Mouse (Mus musculus): ENCODE data around the gene Armc3. TPM values are rescaled to one million over a fixed set of nuclear protein-coding genes. Genes with fewer than 3 reads are reported as not detected.

Armc3 gene
- total and polyA plus RNA-seq, 3 experiments, result 0.07 to 0.31 TPM; not detected in 1

DNA sequence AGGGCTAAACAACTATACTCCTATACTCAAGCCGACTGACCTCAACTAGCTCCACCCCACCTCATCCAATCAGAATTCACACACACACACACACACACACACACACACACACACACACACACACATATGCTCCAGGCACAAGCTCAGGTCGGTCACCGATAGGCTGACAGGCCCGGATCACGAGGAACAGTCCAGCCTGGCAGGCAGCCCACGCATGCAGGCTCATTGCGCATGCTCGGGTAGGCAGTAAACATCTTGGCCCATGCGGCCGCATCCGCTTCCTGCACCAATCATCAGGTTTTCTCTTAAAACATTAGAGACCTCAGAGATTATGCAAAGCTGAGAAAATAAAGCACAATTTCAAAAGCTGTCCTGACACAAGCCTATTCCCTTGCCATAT lies 50.5 kb downstream of the Armc3 start:
- no peak for DNase-seq (ENCODE audit: low read depth, low spot score)
- no peak overlapping the region for H3K4me3 ChIP-seq (ENCODE audit: control insufficient read depth in 1 of 2, insufficient read depth in 1 of 2, low read depth in 2 of 2, low read length in 2 of 2)
- H3K4me1 ChIP-seq (ENCODE audit: control insufficient read depth in 1 of 2, insufficient read depth in 2 of 2, low read length in 2 of 2), result no peaks in the 10 kb centered on the region
- no peaks in the 10 kb centered on the region for H3K79me2 ChIP-seq (ENCODE audit: control insufficient read depth, insufficient read depth, low read length, poor library complexity)
- H3K36me3 ChIP-seq (ENCODE audit: control insufficient read depth in 1 of 2, insufficient read depth in 2 of 2, low read length in 2 of 2), result no peaks in the 10 kb centered on the region
- TF ChIP-seq MYB (IDR thresholded peaks at IDR 0.05; ENCODE audit: low read depth, low read length), result no peak
- no peak for TF ChIP-seq KAT2A (conservative IDR thresholded peaks at IDR 0.05; ENCODE audit: low read depth, low read length)
- no peak for TF ChIP-seq CHD1 (IDR thresholded peaks at IDR 0.05; ENCODE audit: low read depth, low read length)
- TF ChIP-seq BHLHE40 (IDR thresholded peaks at IDR 0.05; ENCODE audit: borderline replicate concordance, low read depth, low read length), result no peak
- TF ChIP-seq MAX (IDR thresholded peaks at IDR 0.05; ENCODE audit: low read length), result no peak
- TF ChIP-seq GABPA (IDR thresholded peaks at IDR 0.05; ENCODE audit: low read depth, low read length), result no peak
- TF ChIP-seq RCOR1 (IDR thresholded peaks at IDR 0.05; ENCODE audit: low read depth, low read length), result no peak
- TF ChIP-seq JUND (IDR thresholded peaks at IDR 0.05; ENCODE audit: low read depth, low read length), result no peak
- H3K27ac ChIP-seq (ENCODE audit: control insufficient read depth, low read depth, low read length), result no peak overlapping the region
- no peaks in the 10 kb centered on the region for H3K9me3 ChIP-seq (replicated peaks; ENCODE audit: insufficient read depth, low read length)
- no peak overlapping the region for H3K9ac ChIP-seq (ENCODE audit: control insufficient read depth, low read depth, low read length, poor library complexity, severe bottlenecking)
- peaks cover 0 to 2% of the 10 kb centered on the region in 2 experiments; a peak in 2 of 4 replicates for H3K27me3 ChIP-seq (ENCODE audit: control insufficient read depth in 1 of 2, insufficient read depth in 2 of 2, low read length in 2 of 2)

DNA sequence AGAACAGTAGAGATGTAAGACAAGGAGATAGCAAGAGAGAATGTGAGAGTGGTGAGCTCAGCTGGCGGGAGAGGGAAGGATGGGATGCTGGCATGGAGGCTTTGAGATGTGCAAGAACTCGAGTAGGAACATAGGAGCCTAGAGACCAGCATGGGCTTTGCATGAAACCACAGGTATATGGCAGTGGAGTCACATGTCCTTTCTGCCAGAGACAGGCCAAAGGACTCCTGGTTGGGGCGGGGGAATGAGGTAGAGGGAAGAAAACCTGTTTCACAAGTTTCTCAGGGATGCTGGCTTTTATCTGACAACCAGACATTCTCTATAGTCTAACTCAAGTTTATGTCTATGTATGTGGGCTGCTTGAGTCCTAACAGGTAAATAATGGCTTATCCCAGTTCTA lies 55.9 kb downstream of the Armc3 start:
- H3K9ac ChIP-seq (ENCODE audit: control insufficient read depth, low read depth, low read length, poor library complexity, severe bottlenecking), result no peak overlapping the region
- TF ChIP-seq CHD2 (IDR thresholded peaks at IDR 0.05; ENCODE audit: low read length) (no peak), GATA1 (IDR thresholded peaks at IDR 0.05; ENCODE audit: low read depth, low read length) (no peak), TAL1 (IDR thresholded peaks at IDR 0.05; ENCODE audit: low read length) (no peak), MYB (IDR thresholded peaks at IDR 0.05; ENCODE audit: low read depth, low read length) (no peak), ZMIZ1 (IDR thresholded peaks at IDR 0.05; ENCODE audit: low read depth, low read length) (no peak), HCFC1 (IDR thresholded peaks at IDR 0.05; ENCODE audit: low read depth, low read length) (no peak), USF1 (IDR thresholded peaks at IDR 0.05; ENCODE audit: low read depth, low read length) (no peak), TBP (IDR thresholded peaks at IDR 0.05; ENCODE audit: low read depth, low read length) (no peak), E2F4 (IDR thresholded peaks at IDR 0.05; ENCODE audit: borderline replicate concordance, low read depth, low read length) (no peak), ETS1 (IDR thresholded peaks at IDR 0.05; ENCODE audit: low read depth, low read length) (no peak), MEF2A (IDR thresholded peaks at IDR 0.05; ENCODE audit: extremely low read depth, insufficient replicate concordance, low read depth, low read length, poor library complexity, severe bottlenecking) (no peak), JUND (IDR thresholded peaks at IDR 0.05; ENCODE audit: low read depth, low read length) (no peak)
- H3K4me3 ChIP-seq (ENCODE audit: control insufficient read depth in 1 of 2, insufficient read depth in 1 of 2, low read depth in 2 of 2, low read length in 2 of 2), result no peak overlapping the region
- H3K27ac ChIP-seq (ENCODE audit: control insufficient read depth, low read depth, low read length), result no peak overlapping the region
- H3K9me3 ChIP-seq (replicated peaks; ENCODE audit: insufficient read depth, low read length), result no peaks in the 10 kb centered on the region
- H3K36me3 ChIP-seq (ENCODE audit: control insufficient read depth in 1 of 2, insufficient read depth in 2 of 2, low read length in 2 of 2), result no peaks in the 10 kb centered on the region
- no peaks in the 10 kb centered on the region for H3K79me2 ChIP-seq (ENCODE audit: control insufficient read depth, insufficient read depth, low read length, poor library complexity)
- no peak for DNase-seq (ENCODE audit: low read depth, low spot score)
- no peaks in the 10 kb centered on the region for H3K4me1 ChIP-seq (ENCODE audit: control insufficient read depth in 1 of 2, insufficient read depth in 2 of 2, low read length in 2 of 2)
- peaks cover 0 to 2% of the 10 kb centered on the region in 2 experiments; a peak in 2 of 4 replicates for H3K27me3 ChIP-seq (ENCODE audit: control insufficient read depth in 1 of 2, insufficient read depth in 2 of 2, low read length in 2 of 2)

All from MEL (cell line).